Mouse (Mus musculus) erythroblast, embryonic 14.5 days (primary cell): ENCODE measurements around the gene Btk.

Source experiments
- GATA1 ChIP-seq: IDR thresholded peaks from 2 replicates; pipeline ENCODE4 v1.6.1; 2012; ENCODE audit warnings: low read length, inconsistent platforms, mixed read lengths
- TAL1 ChIP-seq: IDR thresholded peaks from 3 replicates; pipeline ENCODE4 v1.6.1; 2012; ENCODE audit warnings: low read length, inconsistent platforms, mixed read lengths

GRCm38 (mm10) chrX:134628200-134628599, 44.8 kb upstream of the Btk start:
- TF ChIP-seq TAL1 (no peak), GATA1 (no peak)
